Mouse (Mus musculus) kidney, adult 2 months (tissue): ENCODE data around the gene Scaf11. TPM values are rescaled to one million over a fixed set of nuclear protein-coding genes. Genes with fewer than 3 reads are reported as not detected.
"Not testable (repeated sequence)": the region's sequence is repeated elsewhere in the genome, so short reads cannot be mapped to it uniquely, and the experiment has no call there.

Experiments used
- DNase-seq: peaks from one replicate; pipeline ENCODE4 v3.0.0; 2021
- H3K27ac ChIP-seq: fragments of 200-500 bp; 2 replicates; pipeline ENCODE4 v1.5.1; 2012; ENCODE audit warnings: low read depth, low read length, control low read depth, inconsistent platforms; ENCODE audit not compliant: insufficient read depth
- H3K27me3 ChIP-seq: fragments of 200-500 bp; replicated peaks from 2 replicates; pipeline ENCODE4 v1.6.1; 2012; ENCODE audit warnings: mild to moderate bottlenecking, moderate library complexity, low read length, inconsistent platforms; ENCODE audit not compliant: control insufficient read depth, insufficient read depth
- H3K36me3 ChIP-seq: fragments of 200-500 bp; 2 replicates; pipeline ENCODE4 v1.6.1; 2012; ENCODE audit warnings: mild to moderate bottlenecking, moderate library complexity, low read length, inconsistent platforms; ENCODE audit not compliant: control insufficient read depth, insufficient read depth
- H3K4me1 ChIP-seq: fragments of 200-500 bp; 2 replicates; pipeline ENCODE4 v1.6.1; 2011; ENCODE audit warnings: low read length; ENCODE audit not compliant: control insufficient read depth, insufficient read depth
- H3K4me3 ChIP-seq: fragments of 200-500 bp; 2 replicates; pipeline ENCODE4 v1.5.1; 2011; ENCODE audit warnings: mild to moderate bottlenecking, low read depth, low read length, control low read depth; ENCODE audit not compliant: insufficient read depth
- CTCF ChIP-seq: fragments of 200-500 bp; conservative IDR thresholded peaks from 2 replicates; pipeline ENCODE4 v1.5.1; 2011; ENCODE audit warnings: low read depth, mild to moderate bottlenecking, control low read depth, low read length, moderate library complexity, mixed read lengths; ENCODE audit not compliant: insufficient read depth, insufficient read length
- POLR2A ChIP-seq: fragments of 200-500 bp; IDR thresholded peaks from one replicate; pipeline ENCODE4 v1.6.1; 2011; ENCODE audit warnings: low read depth, low read length, control low read depth
- WGBS: fragments of 180-500 bp; shearing (Covaris S2); methylation state at CpG from one replicate; pipeline ENCODE4 v1.1.7; 2018; 5-methylcytosine and 5-hydroxymethylcytosine counted together
- polyA plus RNA-seq: library from polyadenylated mRNA; depleted of rRNA; stranded (reverse); fragments of >200 nt; gene quantifications from 2 replicates; pipeline ENCODE4 v1.2.3, GENCODE M21; 2012

Gene Scaf11
- polyA plus RNA-seq, 1 experiment, result 22.0 TPM

- H3K4me3 ChIP-seq, result no peak overlapping the region
- TF ChIP-seq CTCF (no peak), POLR2A (no peak)
Observed at GRCm38 (mm10) chr15:96456651-96457337, 3.8 kb downstream of the Scaf11 start.

DNA sequence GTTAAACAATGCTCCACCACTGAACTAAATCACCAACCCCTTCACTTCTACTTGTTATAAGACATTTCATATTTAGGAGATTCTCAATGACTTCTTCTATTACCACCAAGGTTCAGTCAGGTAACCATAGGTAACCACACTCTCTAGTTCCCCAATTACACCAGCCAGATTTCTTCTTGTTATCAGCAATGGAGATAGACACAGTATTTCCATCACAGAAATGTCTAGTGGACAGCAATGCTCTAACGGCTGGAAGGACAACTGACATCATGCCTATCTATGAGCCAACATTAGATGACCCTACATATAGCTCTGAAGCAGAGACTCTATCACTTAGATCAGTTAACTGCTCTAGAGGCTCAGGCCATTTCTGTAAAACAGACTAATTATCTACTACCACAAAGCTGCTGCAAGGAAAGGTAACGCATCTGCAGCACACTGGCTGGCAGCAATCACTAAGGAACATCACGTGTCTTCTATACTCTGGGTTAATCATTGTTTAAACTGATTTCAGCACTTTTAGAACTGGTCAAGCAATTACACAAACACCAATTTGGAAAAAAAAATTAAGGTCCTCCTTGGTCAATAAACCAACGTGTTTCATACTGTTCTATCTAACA lies 4.9 kb downstream of the Scaf11 start:
- Histone ChIP-seq H3K36me3 (no peaks in the 10 kb centered on the region), H3K27me3 (no peaks in the 10 kb centered on the region), H3K4me1 (peaks cover 42% of the 10 kb centered on the region), H3K27ac (peak overlapping the region; percentile 100), H3K4me3 (no peak overlapping the region)
- DNase-seq, result peak; percentile 88
- TF ChIP-seq CTCF, result no peak
- TF ChIP-seq POLR2A, result no peak
- 28% methylated on average over 4 of the region's 4 CpGs for whole genome bisulfite sequencing

More at GRCm38 (mm10) chr15:96456651-96457337, 3.8 kb downstream of the Scaf11 start:
- DNase-seq, result peak; percentile 79
- H3K27ac ChIP-seq, result peak overlapping the region; percentile 100
- peaks cover 42% of the 10 kb centered on the region for H3K4me1 ChIP-seq
- H3K27me3 ChIP-seq, result no peaks in the 10 kb centered on the region
- H3K36me3 ChIP-seq, result no peaks in the 10 kb centered on the region
- 44% methylated on average over 5 of the region's 5 CpGs for WGBS

GRCm38 (mm10) chr15:96453346-96453745 lies 7.3 kb downstream of the Scaf11 start:
- DNase-seq, result no peak
- Histone ChIP-seq H3K4me3 (no peak overlapping the region), H3K27me3 (no peaks in the 10 kb centered on the region), H3K4me1 (peaks cover 40% of the 10 kb centered on the region), H3K36me3 (no peaks in the 10 kb centered on the region), H3K27ac (no peak overlapping the region)
- TF ChIP-seq POLR2A (no peak), CTCF (no peak)
- WGBS, result 72% methylated on average over 1 of the region's 1 CpGs

DNA sequence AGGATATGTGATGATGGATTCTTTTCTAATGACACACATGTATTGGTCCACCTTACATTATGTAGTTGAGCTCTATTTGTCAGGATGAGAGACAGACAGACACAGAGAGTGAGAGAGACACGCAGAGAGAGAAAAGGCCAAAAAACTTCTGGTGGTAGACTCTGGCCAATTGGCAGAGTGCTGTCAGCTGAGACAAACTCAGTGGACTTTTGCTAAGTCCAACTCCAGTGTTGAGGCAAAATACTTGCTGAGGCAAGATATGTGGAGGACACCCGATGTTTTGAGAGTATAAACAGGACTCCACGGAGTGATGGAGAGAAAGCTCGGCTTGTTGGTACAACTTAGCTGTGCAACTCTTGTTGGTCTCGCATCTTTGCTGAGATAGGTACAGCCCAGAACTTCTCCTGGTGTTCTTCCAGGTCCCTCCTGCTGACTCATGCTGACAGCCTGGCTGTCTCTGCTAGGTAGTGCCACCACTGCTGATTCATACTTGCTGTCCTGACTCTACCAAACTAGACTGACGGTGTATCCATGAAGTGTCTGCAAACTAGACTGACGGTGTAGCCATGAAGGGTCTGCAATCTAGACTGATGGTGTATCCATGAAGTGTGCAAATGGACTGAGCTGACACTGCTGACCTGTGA lies 11.9 kb downstream of the Scaf11 start:
- H3K27me3 ChIP-seq, result no peaks in the 10 kb centered on the region
- peak; percentile 62 for DNase-seq
- WGBS, result 62% methylated on average over 7 of the region's 7 CpGs
- peaks cover 12% of the 10 kb centered on the region for H3K4me1 ChIP-seq
- TF ChIP-seq CTCF (0 out of 2 replicates have a peak, but pooled peaks have one; percentile 4), POLR2A (no peak)
- H3K4me3 ChIP-seq, result no peak overlapping the region
- H3K36me3 ChIP-seq, result peaks cover 3% of the 10 kb centered on the region
- H3K27ac ChIP-seq, result peak overlapping the region; percentile 52; the same call in 1 of the 2 replicates

DNA sequence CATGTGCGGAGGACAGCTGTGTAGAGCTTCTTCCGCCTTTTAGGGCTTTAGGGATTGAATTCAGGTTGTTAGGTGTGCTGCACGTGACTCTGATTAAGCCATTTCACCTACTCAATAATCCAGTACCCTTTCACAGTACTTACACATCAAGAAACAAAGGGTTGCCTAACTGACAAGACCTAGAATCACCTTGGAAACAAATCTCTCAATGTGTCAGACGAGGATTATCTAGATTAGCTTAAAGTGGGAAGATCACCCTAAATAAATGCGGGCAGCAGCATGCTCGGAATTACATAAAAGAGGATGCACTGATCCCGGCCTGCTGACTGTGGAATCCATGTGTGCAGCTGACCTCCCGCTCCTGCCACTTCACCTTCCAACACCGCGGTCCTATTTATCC lies 13.9 kb downstream of the Scaf11 start:
- Histone ChIP-seq H3K36me3 (peaks cover 3% of the 10 kb centered on the region), H3K27me3 (no peaks in the 10 kb centered on the region), H3K4me3 (no peak overlapping the region), H3K27ac (no peak overlapping the region), H3K4me1 (peaks cover 10% of the 10 kb centered on the region)
- no peak for DNase-seq
- TF ChIP-seq POLR2A, result no peak
- no peak for TF ChIP-seq CTCF
- 88% methylated on average over 10 of the region's 10 CpGs for WGBS

DNA sequence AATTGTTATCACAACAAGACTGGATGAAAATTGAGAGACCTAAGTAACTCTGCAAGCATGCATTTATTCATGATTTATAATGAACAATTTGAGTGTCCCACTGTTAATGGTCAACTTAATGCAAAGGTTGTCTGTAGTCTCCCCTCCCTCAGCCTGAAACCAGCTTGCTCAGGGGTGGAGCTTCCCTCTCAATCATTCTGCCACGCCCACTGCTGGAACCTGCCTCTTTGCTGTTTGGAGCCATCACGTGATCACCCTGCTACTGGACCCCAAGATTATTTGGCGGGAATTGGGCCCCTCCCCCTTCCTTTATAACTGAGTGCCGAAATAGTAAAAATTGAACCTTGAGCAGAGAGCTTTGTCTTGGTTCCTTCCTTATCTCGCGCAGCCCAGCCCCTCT lies 19.2 kb downstream of the Scaf11 start:
- WGBS, result 87% methylated on average over 6 of the region's 6 CpGs
- H3K4me1 ChIP-seq, H3K36me3 ChIP-seq, DNase-seq, H3K27ac ChIP-seq, H3K27me3 ChIP-seq, H3K4me3 ChIP-seq: not testable (repeated sequence)

- Histone ChIP-seq H3K4me3 (no peak overlapping the region), H3K36me3 (peaks cover 9% of the 10 kb centered on the region), H3K4me1 (no peaks in the 10 kb centered on the region), H3K27ac (no peak overlapping the region), H3K27me3 (no peaks in the 10 kb centered on the region)
- no peak for DNase-seq
- 98% methylated on average over 1 of the region's 1 CpGs for WGBS
- TF ChIP-seq POLR2A (no peak), CTCF (no peak)
Observed at GRCm38 (mm10) chr15:96434202-96434601, 26.4 kb downstream of the Scaf11 start.
